Mouse (Mus musculus): Measurements from ENCODE around the gene Npas3.
A peak's percentile ranks its signal among the peaks of the same experiment; 100 is the strongest.

Npas3 gene

DNA sequence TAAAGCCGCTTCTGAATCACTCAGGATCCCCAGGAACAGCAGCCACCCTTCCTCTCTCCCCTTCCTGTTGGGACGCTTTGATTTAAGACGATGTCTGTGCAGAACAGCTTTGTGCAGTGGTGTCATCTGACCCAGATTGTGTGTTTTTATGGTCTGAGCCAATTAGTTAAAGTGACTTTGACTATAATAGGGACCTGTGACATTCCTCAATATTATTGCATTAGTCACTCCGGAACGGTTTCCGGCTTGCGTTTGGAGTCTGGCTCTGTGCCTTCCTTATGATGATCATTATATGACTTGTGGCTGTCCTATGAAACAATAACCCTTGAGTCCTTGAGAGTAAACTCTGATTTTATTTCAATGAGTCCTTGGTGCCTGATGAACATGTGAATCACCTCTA lies 735.5 kb downstream of the Npas3 start:
- peak; percentile 32 for DNase-seq (ENCODE audit: low read depth, low spot score)

GRCm38 (mm10) chr12:53985851-53986842 lies 737.7 kb downstream of the Npas3 start:
- no peak for DNase-seq (ENCODE audit: low read depth, low spot score)

DNA sequence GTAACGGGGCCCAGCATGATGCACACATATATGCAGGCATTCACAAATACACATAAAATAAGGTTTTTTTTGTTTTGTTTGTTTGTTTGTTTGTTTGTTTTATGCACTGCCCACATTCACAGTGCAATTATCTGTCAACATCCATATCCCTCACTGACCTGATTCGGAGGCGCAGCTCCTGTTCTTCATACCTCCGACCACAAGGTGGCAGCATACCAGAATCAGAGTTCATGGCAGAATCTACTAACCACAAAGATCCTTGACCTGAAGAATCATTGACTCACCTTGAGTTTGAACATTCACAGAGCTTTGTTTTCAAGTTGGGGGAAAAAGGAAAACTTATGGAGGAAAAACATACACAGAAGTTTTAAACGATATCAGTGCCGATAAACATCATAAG lies 743.9 kb downstream of the Npas3 start:
- no peak for DNase-seq (ENCODE audit: low read depth, low spot score)

DNA sequence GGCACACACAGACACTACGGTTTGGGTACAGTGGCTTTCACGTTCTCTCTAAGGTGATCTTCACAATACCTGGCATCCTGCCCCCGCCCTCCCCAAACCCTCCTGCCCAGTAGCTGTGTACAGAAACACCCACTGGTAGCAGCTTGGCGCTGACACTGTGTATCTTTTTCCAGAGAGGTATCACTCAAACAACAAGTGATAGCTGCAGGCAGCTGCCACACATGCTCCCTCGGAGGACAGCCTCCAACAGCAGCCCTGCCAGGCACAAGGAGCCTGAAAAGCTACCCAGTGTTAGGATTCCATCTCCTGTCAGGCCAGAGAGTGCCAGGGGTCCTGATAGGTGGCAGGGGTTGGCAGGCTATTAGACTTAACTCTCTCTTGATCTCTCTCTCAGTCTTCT lies 747.2 kb downstream of the Npas3 start:
- DNase-seq (ENCODE audit: low read depth, low spot score), result no peak

DNA sequence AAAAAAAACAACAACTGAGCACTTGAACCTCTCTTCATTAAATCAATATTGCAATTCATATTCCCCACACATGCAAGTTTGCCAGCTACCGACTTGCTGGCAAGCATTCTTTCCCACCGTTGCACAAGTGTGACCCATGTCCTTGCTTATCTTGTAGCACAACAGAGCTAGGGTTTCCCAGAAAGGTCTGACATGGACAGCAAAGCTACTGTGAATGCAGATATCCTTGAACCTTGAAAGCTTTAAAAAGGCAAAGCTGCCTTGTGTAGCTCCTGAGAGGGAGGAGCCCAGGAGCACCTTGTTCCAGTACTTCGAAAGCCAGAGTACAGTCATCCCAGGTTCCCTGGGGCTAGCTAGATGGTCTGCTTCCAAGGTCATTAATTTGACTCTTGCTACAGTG lies 748.7 kb downstream of the Npas3 start:
- DNase-seq (ENCODE audit: low read depth, low spot score), result no peak

DNA sequence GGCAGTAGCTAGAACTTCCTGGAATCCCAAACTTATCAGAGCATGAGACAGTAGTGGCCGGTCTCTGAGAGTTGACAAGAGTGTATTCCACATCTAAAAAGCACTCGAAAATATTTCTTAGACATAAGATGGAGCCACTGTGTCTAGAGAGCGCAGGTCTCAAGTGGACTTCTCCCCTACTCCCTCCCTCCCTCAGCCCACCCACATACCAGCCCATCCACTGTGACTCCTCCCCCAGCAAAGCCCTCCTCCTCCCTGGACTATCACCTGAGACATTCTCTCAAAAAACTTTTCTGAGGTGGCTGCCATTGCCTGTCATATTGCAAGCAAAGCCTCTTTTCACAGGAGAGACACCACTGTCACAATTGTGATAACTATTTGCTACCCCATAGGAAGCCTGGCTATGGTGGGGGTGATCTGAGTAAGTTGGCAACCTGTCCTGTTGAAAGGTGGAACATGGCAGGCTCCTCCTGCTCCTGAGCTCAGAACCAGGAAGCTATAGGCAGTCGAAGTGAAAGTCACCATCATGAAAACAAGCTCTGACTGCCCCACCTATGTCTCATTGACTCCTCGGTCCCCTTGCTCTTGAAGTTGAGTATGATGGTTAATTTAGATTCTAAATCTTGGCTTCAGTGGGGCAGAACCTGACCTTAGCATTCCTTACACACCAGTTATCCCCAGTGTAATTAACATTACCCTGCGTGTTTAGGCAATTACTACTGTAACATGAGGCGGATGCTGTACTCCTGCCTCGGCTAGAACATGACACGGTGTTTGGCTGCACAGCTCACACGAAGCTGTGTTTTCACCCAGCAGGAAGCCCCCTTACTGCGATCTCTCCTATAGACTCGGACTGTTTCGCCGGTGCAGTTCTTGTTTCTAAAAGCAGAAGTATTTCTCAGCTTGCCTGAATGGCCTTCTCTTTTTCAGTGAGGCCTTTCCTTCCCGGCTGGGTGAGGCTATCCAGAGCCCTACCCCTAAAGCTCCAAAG lies 751.5 kb downstream of the Npas3 start:
- no peak for DNase-seq (ENCODE audit: low read depth, low spot score)

DNA sequence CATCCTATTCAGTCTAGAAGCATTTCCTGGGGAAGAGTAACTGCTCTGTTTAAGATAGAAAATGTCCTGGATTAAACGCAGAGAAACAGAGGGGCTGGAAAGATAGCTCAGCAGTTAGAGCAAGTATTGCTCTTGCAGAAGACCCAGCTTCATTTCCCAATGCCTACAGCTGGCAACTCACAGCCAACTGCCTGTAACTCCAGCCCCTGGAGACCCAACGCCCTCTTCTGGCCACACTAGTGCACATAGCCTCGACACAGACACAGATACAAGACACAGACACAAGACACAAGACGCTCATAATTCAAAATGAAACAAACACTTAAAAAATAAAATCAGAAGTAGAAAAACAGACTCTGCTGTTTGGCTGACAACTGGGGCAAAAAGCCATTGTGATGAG lies 754.0 kb downstream of the Npas3 start:
- DNase-seq (ENCODE audit: low read depth, low spot score), result no peak

DNA sequence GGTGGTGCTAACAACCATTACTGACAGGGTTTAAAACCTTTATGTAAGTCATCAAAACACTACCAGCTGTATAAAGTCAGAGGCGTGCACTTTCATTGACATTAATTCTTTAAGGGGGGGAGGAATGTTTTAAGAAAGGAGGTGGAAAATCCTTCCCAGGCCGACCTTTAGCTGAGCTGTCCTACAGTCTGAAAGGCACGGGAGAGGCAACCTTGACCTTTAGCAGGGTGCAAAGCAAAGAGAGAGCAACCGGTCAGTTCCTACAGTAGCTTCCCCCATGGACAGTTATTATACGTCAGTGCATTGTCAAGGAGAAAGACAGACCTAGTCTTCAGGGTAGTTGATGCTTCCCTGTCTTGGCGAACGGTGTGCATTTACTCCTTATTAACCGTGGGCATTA lies 756.1 kb downstream of the Npas3 start:
- DNase-seq (ENCODE audit: low read depth, low spot score), result no peak

- DNase-seq (ENCODE audit: low read depth, low spot score), result no peak
These were observed 757.1 kb downstream of the Npas3 start for GRCm38 (mm10) chr12:54005546-54005945.

- no peak for DNase-seq (ENCODE audit: low read depth, low spot score)
These were observed 766.8 kb downstream of the Npas3 start for GRCm38 (mm10) chr12:54015304-54015703.

DNA sequence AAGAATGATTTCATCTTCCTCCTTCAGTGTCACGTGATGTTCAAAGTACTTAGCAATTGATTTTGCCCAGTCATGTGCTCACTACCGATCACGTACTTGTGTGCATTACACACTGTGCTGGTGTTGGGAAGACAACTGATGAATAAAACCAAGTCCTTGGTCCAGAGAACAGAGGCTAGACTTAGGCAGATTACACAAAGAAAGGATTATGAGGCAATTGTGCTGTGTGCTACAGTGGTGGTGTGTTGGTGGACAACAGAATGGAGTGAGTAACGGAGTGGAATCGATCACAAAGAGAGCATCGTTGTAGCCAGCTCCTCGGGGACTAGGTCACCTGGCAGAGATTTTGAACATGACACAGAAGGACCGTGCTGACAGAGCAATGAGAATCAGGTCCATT lies 769.5 kb downstream of the Npas3 start:
- DNase-seq (ENCODE audit: low read depth, low spot score), result no peak

DNA sequence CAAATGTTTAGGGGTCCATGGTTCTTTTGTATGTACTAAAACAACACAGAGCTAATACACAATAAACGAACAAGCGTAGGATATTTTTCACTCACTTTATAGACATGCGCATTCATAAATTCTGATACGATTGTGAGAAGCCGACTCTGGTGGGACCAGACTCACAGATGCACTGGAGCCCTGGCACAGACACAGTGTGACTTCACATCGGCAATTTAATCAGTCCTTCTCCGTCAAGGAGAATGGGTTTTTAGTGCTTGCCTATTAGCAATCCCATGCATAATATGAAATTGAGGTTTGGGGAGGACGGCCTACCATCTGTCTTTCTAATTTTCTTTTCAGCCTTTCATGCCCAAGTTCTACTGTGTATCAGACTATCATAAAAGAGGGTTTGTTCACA lies 771.5 kb downstream of the Npas3 start:
- DNase-seq (ENCODE audit: low read depth, low spot score), result no peak

DNA sequence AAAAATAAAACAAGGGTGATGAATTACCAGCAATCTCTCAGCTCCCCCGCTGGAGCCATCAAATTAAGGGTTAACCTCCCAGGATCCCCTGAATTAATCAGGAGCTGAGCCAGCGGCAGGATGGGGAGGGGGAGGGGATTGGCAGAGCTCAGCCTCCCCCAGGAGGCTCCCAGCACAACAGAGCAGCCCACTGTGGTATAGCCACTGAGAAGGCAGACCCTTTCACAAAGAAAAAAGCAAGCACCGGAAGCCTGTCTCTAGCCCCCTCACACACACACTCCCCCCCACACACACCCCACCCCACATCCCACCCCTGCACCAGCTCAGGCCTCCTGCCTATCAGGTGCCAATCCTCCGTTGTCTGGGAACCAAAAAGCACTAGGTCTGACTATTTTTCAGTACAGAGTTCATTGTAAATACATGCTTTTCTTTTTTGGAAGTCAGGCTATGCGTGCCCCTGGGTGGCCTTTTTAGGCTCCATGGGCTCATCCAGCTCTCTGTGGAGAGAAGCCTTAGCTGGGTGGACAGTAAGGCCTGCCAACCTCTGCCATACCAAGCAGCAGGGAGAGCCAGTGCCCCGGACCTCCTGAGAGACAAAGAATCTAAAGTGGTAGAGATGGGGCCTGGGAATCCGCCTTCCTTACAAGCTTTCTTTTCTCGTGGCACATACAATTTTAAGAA lies 786.3 kb downstream of the Npas3 start:
- DNase-seq (ENCODE audit: low read depth, low spot score), result peak; percentile 24

GRCm38 (mm10) chr12:54037602-54038001 lies 789.1 kb downstream of the Npas3 start:
- no peak for DNase-seq (ENCODE audit: low read depth, low spot score)

- no peak for DNase-seq (ENCODE audit: low read depth, low spot score)
These were observed 794.6 kb downstream of the Npas3 start for GRCm38 (mm10) chr12:54042996-54043544.

DNA sequence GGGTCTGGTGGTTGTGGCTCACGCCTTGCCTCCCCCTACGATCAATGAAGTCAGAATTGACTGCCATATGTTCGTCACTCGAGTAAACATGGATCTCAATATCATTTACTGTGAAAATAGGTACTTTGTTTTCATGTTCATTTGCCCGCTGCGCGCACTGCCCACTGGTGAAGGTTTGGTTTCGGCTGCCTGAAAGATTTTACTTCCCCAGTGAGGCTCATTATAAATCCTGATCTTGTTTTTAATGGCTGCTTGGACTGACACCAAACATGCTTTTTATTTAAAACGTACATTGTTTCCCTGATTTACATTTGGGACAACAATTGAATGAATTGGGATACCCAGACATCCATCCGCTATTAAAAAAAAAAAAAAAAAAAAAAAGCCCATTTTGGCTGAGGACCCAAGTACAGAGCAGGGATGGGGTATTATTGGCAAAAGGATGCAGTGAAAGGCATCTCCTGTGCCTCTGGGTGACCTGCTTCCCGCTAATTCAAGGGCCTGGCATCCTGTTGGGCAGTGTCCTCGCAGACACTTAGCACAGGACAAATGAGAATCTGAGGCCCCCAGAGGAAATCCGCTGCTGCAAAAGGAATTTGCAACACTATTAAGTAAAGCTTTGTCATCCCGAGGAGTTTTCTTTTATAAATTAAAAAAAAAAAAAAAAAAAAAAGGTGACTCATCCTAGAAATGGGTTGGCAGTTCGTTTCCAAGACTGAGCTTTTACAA lies 796.3 kb downstream of the Npas3 start:
- DNase-seq (ENCODE audit: low read depth, low spot score), result no peak

- no peak for DNase-seq (ENCODE audit: low read depth, low spot score)
These were observed 796.9 kb downstream of the Npas3 start for GRCm38 (mm10) chr12:54045360-54045759.

DNA sequence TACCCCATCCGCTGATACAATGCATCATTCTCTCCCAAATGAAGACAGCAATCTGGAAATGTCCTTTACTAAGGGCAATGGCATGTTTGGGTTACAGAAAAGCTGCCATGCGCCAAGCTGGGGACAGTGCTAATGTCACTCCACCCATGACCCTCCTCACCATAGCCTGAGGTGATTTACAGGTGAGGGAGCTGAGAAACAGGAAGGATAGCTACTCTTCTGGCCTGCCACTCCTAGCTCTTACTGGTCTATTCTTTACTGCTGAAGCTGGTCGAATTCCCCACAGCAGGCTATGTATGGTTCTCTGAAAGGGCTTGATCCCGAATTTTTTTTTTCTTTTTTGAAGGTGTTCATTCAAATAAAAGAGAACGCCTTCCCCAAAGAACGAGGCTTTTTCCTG lies 798.3 kb downstream of the Npas3 start:
- no peak for DNase-seq (ENCODE audit: low read depth, low spot score)

- no peak for DNase-seq (ENCODE audit: low read depth, low spot score)
These were observed 799.6 kb downstream of the Npas3 start for GRCm38 (mm10) chr12:54048126-54048525.

GRCm38 (mm10) chr12:54049926-54050325 lies 801.4 kb downstream of the Npas3 start:
- no peak for DNase-seq (ENCODE audit: low read depth, low spot score)

GRCm38 (mm10) chr12:54052939-54053338 lies 804.5 kb downstream of the Npas3 start:
- no peak for DNase-seq (ENCODE audit: low read depth, low spot score)

Measured in forelimb bud, embryonic 11.5 days (tissue).